Mouse (Mus musculus): Measurements from ENCODE around the gene Grxcr1. TPM values are rescaled to one million over a fixed set of nuclear protein-coding genes. Genes with fewer than 3 reads are reported as not detected.

The Grxcr1 gene
- total RNA-seq, 4 experiments from 2014 or later: not detected

GRCm38 (mm10) chr5:68087174-68087573 lies 55.5 kb downstream of the Grxcr1 start:
- no peak for DNase-seq (ENCODE audit: low spot score in 2 of 2)

GRCm38 (mm10) chr5:68093085-68093484 lies 61.5 kb downstream of the Grxcr1 start:
- no peak for DNase-seq (ENCODE audit: low spot score in 2 of 2)

- peak in 1 of 2 experiments; percentile 11 for DNase-seq (ENCODE audit: low spot score in 2 of 2)
Measured at GRCm38 (mm10) chr5:68097665-68098624, 66.3 kb downstream of the Grxcr1 start.

GRCm38 (mm10) chr5:68112430-68113036 lies 80.9 kb downstream of the Grxcr1 start:
- DNase-seq (ENCODE audit: low spot score in 2 of 2): peak; percentile 38 to 39

- DNase-seq (ENCODE audit: low spot score in 2 of 2): no peak
Measured at GRCm38 (mm10) chr5:68120880-68121279, 89.2 kb downstream of the Grxcr1 start.

- DNase-seq (ENCODE audit: low spot score in 2 of 2): no peak
Measured at GRCm38 (mm10) chr5:68122883-68123282, 91.2 kb downstream of the Grxcr1 start.

GRCm38 (mm10) chr5:68125478-68125877 lies 93.8 kb downstream of the Grxcr1 start:
- DNase-seq (ENCODE audit: low spot score in 2 of 2): no peak

GRCm38 (mm10) chr5:68128421-68128820 lies 96.8 kb downstream of the Grxcr1 start:
- DNase-seq (ENCODE audit: low spot score in 2 of 2): peak; percentile 10 to 30

- no peak for DNase-seq (ENCODE audit: low spot score in 2 of 2)
Measured at GRCm38 (mm10) chr5:68128821-68129608, 97.4 kb downstream of the Grxcr1 start.

- no peak for DNase-seq (ENCODE audit: low spot score in 2 of 2)
Measured at GRCm38 (mm10) chr5:68146818-68147217, 115.2 kb downstream of the Grxcr1 start.

GRCm38 (mm10) chr5:68149946-68150345 lies 118.3 kb downstream of the Grxcr1 start:
- DNase-seq (ENCODE audit: low spot score in 2 of 2): peak; percentile 31 to 32

GRCm38 (mm10) chr5:68150347-68151043 lies 118.9 kb downstream of the Grxcr1 start:
- no peak for DNase-seq (ENCODE audit: low spot score in 2 of 2)

GRCm38 (mm10) chr5:68162503-68162902 lies 130.9 kb downstream of the Grxcr1 start:
- no peak for DNase-seq (ENCODE audit: low spot score in 2 of 2)

GRCm38 (mm10) chr5:68165954-68166353 lies 134.3 kb downstream of the Grxcr1 start:
- DNase-seq (ENCODE audit: low spot score in 2 of 2): no peak

Other genes with a start within 250 kb of the Grxcr1 start
- 100 to 1,000 TPM; 165 to 213 (median 188) TPM for gene Atp8a1, start 184.4 kb upstream of the Grxcr1 start, total RNA-seq (2022)
- gene Gm5108, start 90.2 kb upstream of the Grxcr1 start, total RNA-seq (2022): not detected
- not detected for gene Gm21905, start 85.4 kb upstream of the Grxcr1 start, total RNA-seq (2022)

Data from layer of hippocampus, adult 8-10 months (tissue).